Mouse (Mus musculus) retina, postnatal 7 days (tissue): ENCODE results near the gene Pik3c2g.

ENCODE experiments used
- DNase-seq: peaks from one replicate; pipeline ENCODE4 v3.0.0-alpha.2; 2012; ENCODE audit warnings: low read depth, low spot score

Gene Pik3c2g

GRCm38 (mm10) chr6:139839907-139840306 is 252.9 kb downstream of the Pik3c2g start:
- no peak for DNase-seq

GRCm38 (mm10) chr6:139841272-139841671 is 254.3 kb downstream of the Pik3c2g start:
- DNase-seq, result no peak

DNA sequence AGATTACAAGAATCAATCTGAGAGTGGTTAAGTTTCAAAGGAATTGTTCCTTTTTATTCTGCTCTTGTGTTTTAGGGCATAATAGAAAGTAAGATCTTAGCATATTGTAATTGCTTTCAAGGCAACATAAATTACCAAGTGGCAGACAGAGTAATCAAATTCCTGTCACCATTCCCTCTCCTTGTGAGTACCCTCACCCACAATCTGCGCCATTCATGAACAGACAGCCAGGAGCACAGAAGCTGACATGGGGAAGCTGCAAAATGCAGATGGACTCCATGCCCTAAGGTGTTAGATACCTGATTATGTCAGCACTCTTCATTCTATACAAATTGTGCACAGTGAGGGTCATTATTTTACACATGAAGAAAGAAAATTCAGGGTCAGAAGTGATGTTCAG is 255.6 kb downstream of the Pik3c2g start:
- no peak for DNase-seq

GRCm38 (mm10) chr6:139843531-139843930 is 256.5 kb downstream of the Pik3c2g start:
- DNase-seq, result no peak

DNA sequence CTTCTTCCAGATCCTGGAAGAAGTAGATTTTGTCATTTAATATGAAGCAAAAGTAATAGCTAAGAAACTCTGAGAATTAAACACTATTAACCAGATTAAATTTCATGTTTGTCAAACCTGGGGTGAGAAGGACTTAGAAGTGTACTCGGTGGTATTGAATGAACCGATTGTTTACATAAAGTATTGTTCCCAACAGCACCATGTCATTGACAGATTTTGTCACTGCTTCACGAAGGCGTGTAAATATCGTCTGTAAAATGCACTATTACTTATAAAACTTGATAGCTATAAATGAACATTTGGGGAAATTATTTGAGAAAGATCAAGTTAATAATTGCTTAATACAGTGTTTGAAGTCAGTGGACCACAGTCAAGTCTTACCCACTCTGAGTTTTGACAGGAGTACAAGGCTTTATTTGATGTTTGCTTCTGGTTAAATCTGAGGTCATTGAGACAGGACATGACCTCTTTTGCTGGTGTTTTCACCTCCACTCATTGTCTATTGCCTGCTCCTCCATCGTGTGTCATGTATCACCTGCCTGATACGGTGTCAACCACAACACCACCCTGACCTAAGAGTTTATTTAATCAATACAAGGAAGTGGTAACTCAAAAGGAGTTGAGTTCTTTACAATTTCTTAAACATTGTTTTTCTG is 260.0 kb downstream of the Pik3c2g start:
- no peak for DNase-seq

DNA sequence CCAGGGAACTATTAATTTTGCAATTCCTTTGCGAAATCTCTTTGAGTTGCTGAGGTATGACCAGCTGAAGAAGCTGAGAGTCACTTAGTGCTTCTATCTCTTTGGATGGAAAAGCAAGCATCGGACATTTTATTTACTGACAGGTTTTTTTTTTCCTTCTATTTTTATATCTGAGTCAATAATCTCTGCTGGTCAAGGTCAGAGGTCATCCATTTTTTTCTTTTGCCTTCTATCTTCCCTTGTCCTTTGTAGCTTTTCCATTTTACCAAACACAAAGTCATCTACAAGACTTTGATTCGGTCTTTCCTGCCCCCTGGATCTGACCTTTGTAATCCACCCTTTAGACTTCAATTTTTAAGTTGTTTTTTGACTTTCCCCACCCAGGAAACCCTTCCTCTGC is 262.9 kb downstream of the Pik3c2g start:
- no peak for DNase-seq

DNA sequence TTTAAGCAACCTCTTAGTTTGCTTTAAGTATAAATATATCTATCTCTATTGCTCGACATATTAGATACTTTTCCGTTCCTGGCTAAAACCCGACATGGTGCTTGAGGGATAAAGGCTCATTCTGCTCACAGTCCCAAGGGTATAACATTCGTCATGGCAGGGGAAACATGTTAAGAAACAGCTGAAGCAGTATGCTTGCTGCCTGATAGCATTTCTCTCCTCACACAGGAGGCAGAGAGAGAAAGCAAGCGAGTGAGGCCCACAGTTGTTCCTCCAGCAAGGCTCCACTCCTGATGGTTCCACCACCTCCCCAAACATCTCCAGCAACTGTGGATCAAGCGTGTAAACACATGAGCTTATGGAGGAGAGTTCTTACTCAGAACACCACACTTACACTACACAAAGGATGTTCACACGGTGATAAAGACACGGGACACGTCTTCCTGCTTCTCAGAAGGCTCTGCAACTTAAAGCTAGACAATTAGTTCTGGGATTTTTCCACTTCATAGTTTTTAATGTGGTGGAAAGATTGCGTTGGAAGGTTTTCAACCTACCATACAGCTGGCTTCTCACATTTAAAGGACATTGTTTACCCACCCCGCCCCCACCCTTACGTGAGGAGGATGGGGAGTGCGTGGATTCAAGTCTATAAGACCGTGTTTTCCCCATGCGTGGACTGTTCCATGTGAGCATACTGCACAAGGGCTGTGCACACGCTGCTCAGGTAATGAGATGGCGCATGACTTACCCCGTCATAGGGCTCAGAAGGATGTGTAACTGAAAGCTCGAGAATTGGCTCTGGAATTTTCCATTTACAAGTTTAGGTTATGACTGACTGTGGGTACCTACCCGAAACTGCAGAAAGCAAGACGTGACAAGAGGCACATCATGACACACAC is 264.9 kb downstream of the Pik3c2g start:
- no peak for DNase-seq

- no peak for DNase-seq
Measured at GRCm38 (mm10) chr6:139852836-139853235, 265.8 kb downstream of the Pik3c2g start.

DNA sequence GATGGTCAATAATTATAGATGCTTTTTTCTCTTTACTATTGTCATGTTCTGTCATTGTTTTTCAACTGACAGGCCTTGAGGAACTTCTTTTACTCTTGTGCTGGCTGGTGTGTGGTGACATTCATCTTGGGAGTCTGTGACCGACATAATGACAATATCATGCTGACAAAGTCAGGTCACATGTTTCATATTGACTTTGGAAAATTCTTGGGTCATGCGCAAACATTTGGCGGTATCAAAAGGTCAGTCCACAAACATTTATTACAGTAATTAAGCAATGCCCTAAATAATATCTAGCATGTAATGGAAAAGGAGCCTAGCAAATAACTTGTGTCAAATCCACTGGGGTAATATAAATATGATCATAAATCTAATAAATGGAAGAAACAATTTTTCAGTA is 273.1 kb downstream of the Pik3c2g start:
- DNase-seq, result no peak

DNA sequence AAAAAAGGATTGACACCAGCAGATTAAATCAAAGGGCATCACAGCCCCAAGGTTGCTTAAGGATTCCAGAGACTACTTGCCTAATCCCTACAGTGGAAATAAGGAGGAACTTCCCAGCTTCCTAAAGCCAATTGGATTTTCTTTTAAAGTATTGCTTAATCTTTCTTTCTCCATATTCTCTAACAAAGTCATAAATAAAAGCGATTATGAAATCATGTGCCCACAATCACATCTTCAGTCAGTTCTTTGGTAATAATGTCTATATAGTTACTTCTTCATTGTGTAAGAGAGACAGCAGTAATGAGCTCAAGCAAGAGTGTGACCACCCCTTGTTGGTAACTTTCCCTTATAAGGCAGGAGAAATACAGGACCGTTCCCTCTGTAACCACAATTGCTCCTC is 274.5 kb downstream of the Pik3c2g start:
- no peak for DNase-seq

DNA sequence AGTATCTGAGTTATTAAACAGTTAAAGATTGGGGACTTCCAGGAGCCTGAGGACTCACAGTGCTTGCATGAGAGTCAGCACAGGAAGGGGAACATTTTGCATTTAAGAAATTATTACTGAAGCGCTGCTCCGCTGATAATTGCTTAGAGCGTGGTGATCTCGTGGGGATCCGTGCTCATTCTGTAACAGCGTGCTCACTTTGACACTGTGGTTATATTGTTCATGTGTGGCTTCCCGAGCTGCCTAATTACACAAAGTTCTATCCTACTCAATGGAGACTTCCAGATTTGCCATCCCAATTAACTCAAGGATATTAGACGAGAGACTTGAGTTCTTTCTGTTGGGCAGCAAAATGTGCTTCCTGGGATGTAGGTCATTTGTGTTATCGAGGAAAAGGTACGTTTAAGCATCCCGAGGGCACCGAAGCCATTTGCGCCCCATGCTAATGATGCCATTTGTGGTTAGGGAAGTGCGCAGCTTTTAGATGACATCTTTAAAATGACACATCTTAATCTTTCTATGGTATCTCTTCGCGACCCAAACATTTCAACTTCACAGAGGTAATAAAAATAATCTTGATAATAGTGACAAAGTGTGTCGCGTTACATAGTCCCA is 278.1 kb downstream of the Pik3c2g start:
- DNase-seq, result no peak

GRCm38 (mm10) chr6:139874418-139875176 is 287.6 kb downstream of the Pik3c2g start:
- no peak for DNase-seq

DNA sequence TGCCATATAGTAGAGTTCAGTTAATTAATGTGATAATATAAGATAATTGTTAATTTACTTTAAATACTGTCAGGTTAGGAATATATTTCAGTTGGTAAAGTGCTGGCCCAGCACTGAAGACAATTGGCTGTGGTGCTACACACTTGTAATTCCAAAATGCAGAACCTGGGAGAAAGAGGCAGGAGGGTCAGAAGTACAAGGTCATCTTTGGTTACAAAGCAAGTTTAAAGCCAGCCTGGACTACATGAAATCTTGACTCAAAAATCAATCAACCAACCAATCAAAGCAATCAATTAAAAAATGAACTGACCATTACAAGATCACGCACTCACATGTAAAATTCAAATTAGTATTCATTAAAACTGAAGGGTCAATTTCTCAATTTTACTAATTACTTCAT is 289.7 kb downstream of the Pik3c2g start:
- DNase-seq, result no peak

DNA sequence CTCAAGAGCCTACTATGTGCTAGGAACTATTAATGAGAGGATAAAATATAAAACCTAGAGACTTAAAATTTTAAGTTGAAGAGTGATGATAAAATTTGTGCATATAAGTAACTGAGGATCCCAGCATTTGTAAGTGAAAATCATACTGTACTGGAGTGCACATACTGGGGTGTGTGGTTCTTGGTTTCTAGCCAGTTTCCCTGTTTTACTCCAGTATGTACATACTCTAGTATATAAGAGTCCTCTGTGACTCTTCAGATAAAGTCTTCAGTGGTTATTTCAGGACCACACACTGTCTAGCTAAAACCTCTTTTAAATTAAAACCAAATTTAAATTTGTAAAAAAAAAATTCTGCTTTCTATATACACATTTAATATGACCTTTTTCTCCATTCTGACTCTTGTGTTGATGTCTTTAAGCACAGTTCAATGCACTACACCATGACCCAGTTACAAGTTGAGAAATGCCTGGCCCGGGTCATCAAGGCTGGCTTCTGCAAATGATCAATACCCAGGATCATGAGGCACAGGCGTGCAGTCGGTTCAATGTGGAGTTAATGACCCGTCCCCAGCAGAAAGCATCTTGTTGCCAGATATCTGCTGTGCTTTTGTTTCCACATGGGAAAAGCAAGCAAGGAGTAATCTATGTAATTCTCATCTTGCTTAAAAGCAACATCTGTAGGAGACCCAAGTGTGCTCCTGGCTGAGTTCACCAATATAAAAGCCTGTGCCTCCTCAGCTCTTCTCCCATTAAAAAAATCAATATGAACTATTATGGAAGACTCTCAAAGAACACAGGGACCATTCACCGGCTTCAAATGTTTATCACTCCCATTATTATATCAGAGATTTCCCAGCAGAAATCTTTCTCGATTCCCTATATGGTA is 290.7 kb downstream of the Pik3c2g start:
- no peak for DNase-seq

GRCm38 (mm10) chr6:139878362-139878696 is 291.3 kb downstream of the Pik3c2g start:
- no peak for DNase-seq

GRCm38 (mm10) chr6:139882076-139882475 is 295.1 kb downstream of the Pik3c2g start:
- DNase-seq, result no peak

GRCm38 (mm10) chr6:139887175-139887574 is 300.2 kb downstream of the Pik3c2g start:
- no peak for DNase-seq

GRCm38 (mm10) chr6:139895637-139896036 is 308.6 kb downstream of the Pik3c2g start:
- DNase-seq, result no peak

DNA sequence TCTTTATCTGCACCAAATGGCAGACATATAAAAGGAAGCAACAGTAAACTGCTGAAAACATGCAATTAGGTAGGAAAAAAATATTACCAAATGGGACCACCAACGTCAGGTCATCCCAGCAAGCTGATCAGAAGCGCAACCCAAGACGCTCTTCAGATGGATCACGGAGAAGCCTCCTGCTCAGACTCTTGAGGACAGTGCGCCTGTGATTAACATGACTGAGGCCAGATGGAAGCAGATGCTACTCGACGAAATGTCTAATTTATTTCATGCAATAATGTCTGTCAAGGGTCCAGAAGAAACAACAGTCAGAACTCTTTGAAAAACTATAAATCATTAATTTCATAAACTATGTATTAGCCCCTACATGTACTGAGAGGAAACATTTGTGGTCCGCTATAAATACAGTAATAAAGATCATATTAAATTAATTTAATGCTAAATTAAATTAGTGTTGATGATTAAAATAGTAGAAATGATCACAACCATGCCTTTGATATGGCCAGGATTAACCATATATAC is 312.7 kb downstream of the Pik3c2g start:
- DNase-seq, result no peak

DNA sequence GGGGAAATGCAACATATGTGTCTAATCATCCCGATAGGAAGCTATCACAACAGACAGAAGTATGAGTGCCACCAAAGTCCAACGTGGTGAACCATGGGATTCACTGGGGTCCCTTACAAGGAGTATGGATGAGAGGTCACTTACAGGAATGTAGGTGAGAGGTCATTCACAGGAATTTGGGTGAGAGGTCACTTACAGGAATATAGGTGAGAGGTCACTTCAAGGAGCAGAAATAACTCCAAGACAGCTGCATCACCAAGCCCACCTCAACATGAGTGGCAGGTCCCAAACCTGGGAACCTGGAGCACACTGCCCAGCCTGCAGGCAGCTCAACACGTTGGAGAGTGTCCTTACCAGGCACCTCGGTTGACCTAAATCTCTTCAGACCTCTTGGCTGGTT is 314.8 kb downstream of the Pik3c2g start:
- no peak for DNase-seq

- no peak for DNase-seq
Measured at GRCm38 (mm10) chr6:139907138-139907537, 320.1 kb downstream of the Pik3c2g start.
